Mouse (Mus musculus) granulocyte monocyte progenitor cell, adult 5-6 weeks (primary cell): ENCODE measurements around the gene Slc35b2. TPM values are rescaled to one million over a fixed set of nuclear protein-coding genes. Genes with fewer than 3 reads are reported as not detected.

Experiments used
- ATAC-seq: replicated peaks from 2 replicates; pipeline ENCODE4 v1.8.0; 2016; ENCODE audit warnings: mild to moderate bottlenecking, moderate TSS enrichment, inconsistent platforms; ENCODE audit not compliant: poor library complexity, severe bottlenecking
- total RNA-seq, 2 experiments: library from RNA; stranded (forward) in 1 of 2; stranded (reverse) in 1 of 2; fragments of 200-712, 200-1000 nt in 1 of 2; fragments of >200 nt in 1 of 2; fragmentation: Nextera tagmentation in 1 of 2; gene quantifications; 2 replicates each; pipeline ENCODE4 v1.2.3; 2014 to 2017

The Slc35b2 gene
- 88.5 and 124 TPM in 2 replicates for total RNA-seq (2014; fragmentation: Nextera tagmentation)
- total RNA-seq (2017), result 39.3 and 77.1 TPM in 2 replicates

DNA sequence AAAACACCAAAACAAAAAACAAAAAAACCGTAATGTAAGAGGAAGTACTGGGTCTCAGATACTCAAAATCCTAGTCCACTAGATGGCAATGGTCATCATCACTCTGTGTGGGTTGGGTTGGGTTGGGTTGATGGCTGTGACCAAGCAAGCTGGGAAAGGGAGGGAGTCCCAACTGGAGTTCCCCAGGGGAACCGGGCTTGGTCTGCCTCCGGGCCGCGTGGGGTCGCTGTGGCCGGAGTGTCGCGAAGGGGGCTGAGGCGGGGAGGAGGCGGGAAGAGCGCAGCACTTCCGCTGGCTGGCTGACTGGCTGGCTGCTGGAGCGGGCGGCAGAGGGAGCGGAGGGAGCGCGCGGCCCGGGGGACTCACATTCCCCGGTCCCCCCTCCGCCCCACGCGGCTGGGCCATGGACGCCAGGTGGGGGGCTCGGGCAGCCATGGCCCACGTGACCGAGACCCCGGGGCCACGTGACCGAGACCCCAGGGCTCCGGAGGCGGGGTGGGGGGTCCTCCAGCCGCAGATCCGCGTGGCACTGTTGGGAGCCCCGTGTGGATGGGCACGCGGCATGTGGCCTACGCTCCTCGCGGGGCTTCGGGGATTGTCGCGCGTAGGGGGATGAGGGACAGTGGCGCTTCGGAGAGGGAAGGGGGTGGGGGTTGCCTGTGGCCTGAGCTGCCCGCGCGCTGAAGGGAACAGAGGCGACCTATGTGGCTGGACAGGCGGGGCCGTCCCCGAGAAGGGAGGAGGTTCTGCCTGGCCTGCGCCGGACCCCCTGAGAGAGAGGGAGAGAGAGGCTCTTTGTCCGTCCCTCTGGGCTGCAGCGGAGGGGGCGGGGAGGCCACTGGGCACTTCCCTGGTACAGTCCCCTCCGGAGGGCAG is at the start of gene Slc35b2:
Gene Slc35b2 (plus strand): TSS at position 220 of the 876 bp plus-strand sequence.
- ATAC-seq, result peak; percentile 73

DNA sequence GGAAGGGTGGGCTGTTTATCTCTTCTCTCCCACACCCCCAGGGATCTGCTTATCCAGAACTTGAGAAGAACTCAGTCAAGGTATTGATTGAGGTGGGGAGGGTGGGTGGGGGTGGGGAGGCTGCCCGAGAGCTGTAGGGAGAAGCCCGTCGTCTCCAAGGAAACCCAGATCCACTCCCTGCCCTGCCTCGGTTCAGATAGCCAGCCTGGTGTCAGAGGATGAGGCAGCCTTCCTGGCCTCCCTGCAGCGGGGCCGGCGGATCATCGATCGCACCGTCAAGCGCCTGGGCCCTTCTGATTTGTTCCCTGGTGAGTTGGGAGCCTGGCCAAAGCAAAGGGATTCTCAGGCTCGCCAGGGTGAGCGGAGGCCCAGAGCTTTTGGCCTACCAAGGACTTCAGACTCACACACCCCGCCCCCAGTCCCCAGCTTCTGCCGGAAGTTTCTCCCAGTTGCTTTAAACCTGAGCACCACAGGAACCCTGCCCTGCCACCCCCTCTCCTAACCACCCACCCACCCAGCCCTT is 48.4 kb upstream of the Slc35b2 start:
- no peak for ATAC-seq

DNA sequence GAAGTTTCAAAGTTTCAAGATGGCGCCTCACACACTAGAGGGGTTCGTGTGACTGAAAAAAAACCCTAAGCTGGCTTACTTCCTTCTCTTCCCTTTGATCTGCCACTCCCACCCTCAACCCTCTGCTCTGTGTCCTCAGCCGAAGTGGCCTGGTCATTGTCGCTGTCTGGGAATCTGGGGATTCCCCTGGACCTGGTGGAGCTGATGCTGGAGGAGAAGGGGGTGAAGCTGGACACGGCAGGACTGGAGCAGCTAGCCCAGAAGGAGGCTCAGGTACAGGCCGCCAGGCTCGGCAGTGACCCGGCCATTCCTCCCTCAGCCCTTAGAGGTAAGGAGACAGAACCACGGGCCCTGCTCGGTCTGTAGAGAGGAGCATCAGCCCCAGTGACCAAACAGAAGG is 47.9 kb upstream of the Slc35b2 start:
- ATAC-seq, result no peak

DNA sequence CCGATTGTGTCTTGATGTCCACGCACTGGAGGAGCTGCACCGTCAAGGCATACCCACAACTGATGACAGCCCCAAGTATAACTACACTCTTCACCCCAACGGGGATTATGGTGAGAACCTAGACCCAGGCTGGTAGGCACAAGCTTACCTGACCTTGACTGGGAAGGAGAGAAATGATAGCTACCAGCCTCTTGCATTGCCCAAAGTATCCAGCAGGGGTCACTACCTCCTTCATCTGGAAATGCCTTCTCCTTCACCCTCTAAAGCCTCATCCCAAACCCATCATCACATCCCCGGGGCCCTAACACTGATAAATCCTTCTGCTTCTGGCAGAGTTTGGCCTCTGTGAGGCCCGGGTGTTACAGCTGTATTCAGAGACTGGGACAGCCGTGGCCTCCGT is 47.2 kb upstream of the Slc35b2 start:
- ATAC-seq, result peak; percentile 75

DNA sequence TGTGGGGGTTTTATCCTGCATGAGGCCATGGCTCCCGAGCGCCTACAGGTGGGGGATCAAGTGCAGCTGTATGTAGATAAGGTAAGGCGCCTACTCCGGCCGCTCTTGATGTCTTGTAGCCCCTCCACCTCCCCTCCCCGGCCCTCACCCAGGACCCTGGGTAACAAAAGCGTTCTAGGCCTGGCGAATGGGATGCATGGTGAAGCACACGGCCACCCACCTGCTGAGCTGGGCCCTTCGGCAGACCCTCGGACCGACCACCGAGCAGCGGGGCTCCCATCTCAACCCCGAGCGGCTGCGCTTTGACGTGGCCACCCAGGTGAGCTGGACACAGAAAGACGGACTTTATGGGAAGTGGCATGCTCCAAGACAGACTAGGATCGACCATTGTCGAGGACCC is 46.5 kb upstream of the Slc35b2 start:
- ATAC-seq, result no peak

DNA sequence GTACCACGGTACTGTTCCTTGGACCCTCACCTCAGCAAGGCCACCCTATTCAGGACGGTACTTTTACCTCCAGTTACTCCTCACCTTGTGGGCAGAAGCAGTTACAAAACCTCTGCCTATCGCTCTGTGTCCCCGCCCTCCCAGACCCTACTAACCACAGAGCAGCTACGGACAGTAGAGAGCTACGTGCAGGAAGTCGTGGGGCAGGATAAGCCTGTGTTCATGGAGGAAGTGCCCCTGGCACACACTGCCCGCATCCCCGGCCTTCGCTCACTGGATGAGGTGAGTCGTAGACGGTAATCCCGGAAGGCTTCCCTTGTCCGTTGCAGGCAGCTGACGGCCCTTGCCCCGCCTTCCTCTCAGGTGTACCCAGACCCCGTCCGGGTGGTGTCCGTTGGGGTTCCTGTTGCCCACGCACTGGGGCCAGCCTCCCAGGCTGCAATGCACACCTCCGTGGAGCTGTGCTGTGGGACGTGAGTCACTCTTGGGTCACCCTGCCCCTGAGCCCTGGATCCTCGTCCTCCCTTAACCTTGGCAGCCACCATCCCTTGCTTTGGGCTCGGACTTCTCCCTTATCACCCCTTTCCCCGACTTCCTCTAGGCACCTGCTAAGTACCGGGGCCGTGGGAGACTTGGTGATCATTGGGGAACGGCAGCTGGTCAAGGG is 46.0 kb upstream of the Slc35b2 start:
- ATAC-seq, result peak; percentile 74

DNA sequence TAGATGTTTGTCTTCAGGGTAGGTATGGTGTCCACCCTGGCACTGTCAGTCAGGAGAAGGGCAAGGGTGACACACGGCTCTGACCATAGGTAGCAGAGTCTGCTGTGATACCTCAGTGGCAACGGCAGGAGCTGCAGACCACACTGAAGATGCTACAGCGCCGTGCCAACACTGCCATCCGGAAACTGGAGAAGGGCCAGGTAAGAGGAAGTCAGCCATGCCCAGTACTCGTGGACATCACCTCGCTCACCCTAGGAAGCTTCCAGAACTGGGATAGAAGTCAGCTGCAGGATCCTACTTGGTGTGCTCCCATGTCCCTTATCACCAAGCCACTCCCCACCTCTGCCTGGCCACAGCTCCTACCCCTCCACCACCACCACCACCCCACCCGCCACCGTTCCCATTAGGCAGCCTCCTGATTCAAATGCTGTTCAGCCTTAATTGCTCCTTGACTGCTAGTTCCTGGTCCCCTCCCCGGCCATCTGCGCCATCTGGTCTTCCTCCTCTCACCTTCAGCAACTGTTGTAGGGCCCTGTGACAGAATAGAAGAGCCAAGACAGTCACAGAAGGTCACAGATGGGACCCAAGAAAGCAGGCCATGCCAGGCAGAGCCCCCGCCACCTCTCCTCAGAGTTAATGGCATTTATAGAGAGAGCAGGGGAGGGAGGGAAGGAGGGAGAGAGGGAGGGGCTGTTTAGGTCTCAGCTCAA is 44.8 kb upstream of the Slc35b2 start:
- no peak for ATAC-seq

DNA sequence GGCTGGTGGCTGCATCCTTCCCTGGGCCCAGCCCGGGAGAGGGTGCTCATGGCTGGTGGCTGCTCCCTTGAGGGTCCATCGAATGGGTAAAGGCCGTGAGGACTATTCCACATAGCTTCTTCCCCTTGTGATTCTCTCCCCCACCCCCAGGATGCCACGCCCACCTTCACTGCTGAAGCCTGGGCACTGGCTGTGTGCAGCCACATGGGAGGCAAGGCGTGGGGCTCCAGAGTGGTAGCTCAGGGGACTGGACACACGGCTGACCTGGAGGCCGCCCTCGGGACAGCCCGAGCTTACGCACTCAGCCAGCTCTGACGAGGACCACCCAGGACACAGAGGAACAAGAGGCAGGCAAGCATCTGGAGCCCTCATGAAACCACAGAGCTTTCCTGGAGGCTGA is 43.5 kb upstream of the Slc35b2 start:
- ATAC-seq, result no peak

DNA sequence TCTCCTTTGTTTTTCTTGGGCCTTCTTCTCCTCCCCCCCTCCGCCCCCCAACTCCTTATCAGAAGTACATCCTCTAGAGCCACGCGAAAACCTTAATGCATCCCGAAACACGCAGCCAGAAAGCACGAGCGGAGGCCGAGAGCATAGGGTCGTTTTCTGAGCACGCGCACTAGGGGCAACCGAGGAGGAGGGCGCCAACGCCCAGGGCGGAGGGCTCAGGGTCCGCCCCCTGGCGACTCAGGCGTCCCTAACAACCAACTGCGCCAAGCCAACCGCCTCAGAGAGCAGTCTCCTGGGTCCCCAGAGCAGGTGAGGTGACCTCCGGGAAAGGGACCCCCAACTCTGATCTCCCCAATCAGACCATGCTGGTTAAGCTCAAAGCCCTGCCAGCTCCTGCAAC is 40.4 kb upstream of the Slc35b2 start, which contains the start of gene Tcte1:
Gene Tcte1 (plus strand): TSS at position 172 of the 400 bp plus-strand sequence.
- ATAC-seq, result no peak; the same call in 1 of the 2 replicates

DNA sequence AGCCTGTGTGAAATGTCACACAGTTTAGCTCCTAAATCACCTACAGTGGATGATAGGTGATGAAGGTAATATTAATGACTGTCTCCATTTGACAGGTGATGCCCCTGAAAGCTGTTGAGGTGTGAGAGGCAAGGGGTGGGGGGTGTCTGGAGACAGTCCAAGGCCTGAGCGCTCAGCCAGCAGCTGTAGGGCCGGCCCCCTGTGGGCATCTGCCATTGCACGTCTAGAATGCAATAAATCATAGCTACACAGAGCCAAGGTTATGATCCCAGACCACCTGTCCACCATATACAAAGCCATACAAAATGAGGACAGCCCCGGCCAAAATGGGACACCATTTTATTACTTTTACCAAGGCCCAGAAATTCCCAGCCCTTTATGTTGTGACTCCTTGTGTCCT is 38.7 kb upstream of the Slc35b2 start:
- ATAC-seq, result no peak

DNA sequence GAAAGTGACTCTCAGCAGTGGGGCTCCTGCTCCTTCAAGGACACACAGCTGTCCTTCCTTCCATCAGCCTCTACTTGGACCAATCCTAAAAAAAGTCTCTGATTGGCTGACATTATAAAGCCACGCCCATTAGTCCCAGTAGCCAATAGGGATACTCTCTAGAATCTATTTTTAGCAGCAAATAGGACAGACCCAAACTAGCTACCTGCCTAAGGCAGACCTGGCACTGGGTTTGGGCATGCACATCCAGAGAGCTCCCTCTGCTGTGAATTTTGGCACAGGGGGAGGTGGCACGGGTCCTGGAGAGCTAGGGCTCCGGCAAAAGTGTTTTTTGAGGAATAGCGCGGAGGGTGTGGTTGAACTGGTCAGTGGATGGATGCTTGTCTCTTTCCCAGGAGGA is 37.1 kb upstream of the Slc35b2 start:
- ATAC-seq, result no peak

DNA sequence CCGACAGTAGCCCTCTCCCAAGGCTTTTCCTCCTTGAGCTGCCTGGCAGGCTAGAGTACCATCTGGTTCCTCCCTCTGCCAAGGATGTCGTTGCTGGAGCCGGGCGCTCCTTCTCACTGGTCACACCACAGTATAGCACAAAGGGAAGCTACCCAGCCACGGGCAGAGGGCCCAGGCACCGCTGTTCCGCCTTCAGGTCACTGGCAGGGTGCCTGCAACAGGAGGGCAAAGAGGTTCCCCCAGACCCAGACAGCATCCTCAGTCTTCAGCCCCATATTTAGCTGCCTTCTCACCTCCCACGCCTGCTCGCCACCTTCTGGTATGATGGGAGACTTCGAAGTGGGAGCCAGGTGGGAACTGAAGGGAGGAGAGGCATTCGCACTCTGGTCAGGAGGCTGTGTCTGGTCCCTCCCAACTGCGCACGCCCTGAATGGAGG is 33.3 kb upstream of the Slc35b2 start:
- no peak for ATAC-seq

DNA sequence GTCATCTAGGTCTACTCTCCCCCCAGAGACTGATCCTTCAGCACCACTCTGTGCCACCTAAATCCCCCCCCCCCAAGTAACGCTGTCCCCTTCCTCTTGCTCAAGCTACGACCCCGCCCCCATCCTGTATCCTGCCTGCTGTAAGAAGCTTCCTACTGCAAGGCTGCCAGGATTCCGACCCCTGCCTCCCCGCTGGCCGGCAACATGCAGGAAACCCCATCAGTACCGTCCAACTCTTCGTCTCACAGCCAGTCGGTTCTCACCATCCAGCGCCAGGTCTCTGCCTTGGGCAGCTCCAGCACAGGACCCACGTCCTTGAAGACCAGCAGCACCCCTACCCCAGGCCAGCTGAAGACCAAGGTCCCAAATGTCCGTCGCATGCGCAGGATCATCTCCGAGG is 30.8 kb upstream of the Slc35b2 start:
- ATAC-seq, result no peak

DNA sequence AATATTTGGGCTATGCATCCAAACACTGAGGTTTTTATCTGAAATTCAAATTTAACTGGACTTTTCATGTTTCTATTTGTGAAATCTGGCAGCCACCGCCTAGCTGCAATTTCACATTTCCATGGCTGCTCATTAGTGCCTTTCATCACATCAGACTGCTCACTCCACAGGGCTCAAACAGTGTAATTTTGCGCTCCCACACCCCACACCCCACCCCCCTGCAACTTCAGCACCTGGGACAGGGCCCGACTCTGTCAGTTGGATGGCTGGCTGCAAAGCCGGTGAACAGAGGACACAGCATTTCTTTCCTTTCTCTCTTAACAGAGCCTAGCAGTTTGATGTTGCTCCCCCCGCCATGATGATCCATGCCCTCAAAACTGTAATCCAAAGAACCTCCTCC is 27.4 kb upstream of the Slc35b2 start:
- peak; percentile 62 for ATAC-seq

DNA sequence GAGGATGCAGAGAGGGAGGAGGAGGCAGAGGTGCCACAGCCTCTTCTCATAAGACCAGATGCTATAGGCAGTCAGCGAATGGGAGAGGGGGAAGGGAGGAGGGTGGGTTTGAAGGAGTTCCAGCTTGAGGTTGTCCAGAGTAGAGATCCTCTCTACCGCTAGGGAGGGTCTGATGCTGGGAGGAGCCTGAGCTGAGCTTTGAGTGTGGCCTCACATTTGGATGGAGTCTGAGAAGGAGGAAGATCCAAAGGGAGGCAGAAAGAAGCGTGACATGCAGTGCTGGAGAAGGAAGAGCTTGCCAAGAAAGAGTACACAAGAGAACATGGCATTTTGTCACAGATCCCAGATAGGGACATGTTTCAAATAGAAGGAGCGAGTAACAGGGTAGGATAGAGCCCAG is 25.3 kb upstream of the Slc35b2 start:
- no peak for ATAC-seq

DNA sequence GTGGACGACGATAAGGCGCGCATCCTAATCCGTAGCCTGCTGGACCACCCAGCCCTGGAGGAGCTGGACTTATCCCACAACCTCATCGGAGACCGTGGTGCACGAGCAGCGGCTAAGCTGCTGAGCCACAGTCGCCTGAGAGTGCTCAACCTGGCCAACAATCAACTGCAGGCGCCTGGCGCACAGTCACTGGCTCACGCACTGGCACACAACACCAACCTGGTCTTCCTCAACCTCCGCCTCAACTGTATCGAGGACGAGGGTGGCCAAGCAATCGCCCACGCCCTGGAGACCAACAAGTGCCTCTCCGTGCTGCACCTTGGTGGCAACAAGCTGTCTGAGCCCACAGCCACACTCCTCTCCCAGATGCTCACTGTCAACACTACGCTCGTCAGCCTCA is 24.0 kb upstream of the Slc35b2 start:
- ATAC-seq, result no peak

DNA sequence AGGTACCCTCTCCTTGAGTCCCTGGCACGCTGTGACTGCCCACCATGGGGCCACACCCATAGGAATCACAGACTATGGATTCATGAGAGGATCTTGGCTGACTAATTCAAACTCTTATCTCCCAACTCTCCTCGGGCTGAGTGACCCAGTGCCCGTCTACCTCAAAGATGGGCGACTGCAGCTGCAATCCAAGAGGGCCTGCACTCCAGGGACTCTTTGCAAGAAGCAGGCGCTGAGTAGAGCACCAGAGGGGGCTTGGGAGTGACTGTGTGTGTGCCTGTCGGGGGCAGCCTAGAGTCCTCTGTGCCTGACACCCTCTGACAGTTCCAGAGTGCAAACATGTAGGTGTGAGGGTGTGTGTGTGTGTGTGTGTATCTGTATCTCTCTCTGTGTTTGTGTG is 21.5 kb upstream of the Slc35b2 start:
- ATAC-seq, result no peak

DNA sequence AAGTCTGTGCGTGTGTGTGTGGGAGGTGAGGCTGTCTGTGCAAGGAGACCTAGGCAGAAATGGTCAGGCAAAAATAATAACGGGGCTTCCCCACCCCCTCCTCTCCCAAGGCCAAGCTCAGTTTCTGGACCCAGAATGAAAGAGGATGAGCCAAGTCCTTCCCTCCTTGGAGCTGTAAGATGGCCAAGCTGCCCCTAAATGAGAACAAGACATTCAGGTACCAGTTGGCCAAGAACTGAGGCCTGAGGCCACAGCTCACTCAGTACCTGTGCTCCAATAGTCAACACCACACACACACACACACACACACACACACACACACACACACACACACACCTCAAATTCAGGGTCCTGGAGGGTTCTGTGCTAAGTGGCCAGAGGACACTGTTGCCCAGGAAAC is 21.0 kb upstream of the Slc35b2 start:
- no peak for ATAC-seq

DNA sequence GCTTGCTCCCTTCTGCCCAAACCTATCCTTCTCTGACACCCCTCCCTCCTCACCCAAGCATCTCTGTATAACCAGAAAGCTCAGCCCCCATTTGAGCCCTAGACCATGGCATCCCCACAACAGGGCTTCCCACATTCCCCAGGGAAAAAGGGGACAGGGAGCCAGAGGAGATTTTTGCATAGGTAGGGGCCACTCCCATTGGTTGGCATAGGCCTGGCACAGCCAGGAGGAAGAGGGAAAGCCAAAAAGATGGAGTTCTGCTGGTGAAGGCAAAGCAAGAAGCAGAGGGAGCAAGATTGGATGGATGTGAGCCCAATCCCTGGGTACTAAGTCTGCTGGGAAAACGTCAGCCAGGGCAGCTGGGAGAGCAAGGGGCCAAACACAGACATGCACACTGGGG is 20.6 kb upstream of the Slc35b2 start:
- ATAC-seq, result no peak

DNA sequence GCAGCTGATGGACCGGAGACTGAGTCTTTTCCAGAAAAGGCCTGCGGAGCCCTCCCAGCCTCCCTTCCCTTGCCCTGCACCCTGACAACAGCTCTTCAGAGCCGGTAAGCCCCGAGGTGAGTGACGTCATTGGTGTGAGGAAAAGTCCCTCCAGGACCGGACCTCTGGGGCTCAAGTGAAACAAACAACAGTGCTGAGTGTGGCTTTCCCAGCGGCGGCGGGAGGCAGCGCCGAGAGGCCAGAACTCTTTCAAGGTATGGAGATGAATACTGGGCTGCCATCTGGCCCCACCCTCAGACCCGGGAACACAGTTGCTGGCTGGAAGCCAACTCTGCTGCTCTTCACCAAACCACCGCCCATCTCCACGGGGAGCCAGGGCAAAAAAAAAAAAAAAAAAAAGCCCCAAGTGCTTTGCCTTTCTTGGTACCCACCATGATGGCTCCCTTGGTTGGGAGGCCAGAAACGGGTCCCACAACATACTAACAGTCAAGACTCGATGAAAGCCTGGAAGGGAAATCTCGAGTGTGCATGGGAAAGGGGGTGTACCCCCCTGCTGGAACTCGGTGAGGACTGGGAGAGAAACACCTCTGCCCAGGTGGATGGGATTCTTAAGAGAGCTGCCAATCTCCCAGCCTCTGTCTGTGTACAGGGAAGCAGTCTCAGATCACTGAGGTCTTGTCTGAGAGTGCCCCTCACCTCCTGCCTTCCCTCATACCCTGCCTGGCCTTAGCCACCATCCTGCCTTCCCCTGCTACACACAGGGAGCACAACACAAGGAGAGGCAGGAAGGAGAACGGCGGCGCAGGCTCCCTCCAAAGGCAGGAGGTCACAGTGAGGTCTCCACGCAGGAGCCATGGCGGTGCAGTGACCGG is 19.4 kb upstream of the Slc35b2 start:
- no peak for ATAC-seq
